Mouse (Mus musculus) embryonic fibroblast, embryonic 13.5 days (primary cell): ENCODE measurements around the gene Lpcat3. TPM values are rescaled to one million over a fixed set of nuclear protein-coding genes. Genes with fewer than 3 reads are reported as not detected.

ENCODE experiments used
- H3K27ac ChIP-seq: 2 replicates; pipeline ENCODE4 v1.5.1; 2012; ENCODE audit warnings: low read length, control low read depth, inconsistent platforms; ENCODE audit not compliant: insufficient read depth
- H3K4me1 ChIP-seq: 2 replicates; pipeline ENCODE4 v1.6.1; 2011; ENCODE audit warnings: low read length; ENCODE audit not compliant: control insufficient read depth, insufficient read depth
- H3K4me3 ChIP-seq: 2 replicates; pipeline ENCODE4 v1.5.1; 2011; ENCODE audit warnings: mild to moderate bottlenecking, control low read depth, low read length; ENCODE audit not compliant: insufficient read depth
- CTCF ChIP-seq: IDR thresholded peaks from 2 replicates; pipeline ENCODE4 v1.5.1; 2011; ENCODE audit warnings: mild to moderate bottlenecking, control low read depth, low read length, moderate library complexity, borderline replicate concordance; ENCODE audit not compliant: insufficient read depth
- POLR2A ChIP-seq: IDR thresholded peaks from 2 replicates; pipeline ENCODE4 v1.6.1; 2011; ENCODE audit warnings: low read depth, mild to moderate bottlenecking, control low read depth, low read length, moderate library complexity
- polyA plus RNA-seq: library from polyadenylated mRNA; stranded (reverse); fragments of >200 nt; gene quantifications from 2 replicates; pipeline ENCODE4 v1.2.4, GENCODE M21; 2011; ENCODE audit warnings: low read depth; ENCODE audit not compliant: missing spikeins, insufficient read length

Gene Lpcat3
- polyA plus RNA-seq, 1 experiment, result 51.4 TPM

DNA sequence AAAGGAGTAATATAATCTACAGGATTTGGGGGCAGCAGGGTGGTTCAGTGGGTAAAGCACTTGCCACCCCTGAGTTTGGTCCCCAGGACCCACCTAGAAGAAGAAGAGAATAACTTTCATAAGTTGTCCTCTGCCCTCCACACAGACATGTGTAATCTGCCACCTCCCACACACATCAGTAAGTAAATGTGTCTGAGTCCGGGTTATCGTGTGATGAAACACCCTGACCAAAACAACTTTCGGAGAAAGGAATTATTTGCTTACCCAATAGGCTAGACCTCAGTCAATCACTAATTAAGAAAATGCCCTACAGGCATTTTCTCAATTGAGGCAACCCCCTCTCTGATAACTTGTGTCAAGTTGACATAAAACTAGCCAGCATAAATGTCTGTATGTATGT is 27.7 kb downstream of the Lpcat3 start:
- Histone ChIP-seq H3K27ac (no peak overlapping the region), H3K4me3 (no peak overlapping the region), H3K4me1 (peaks cover 11% of the 10 kb centered on the region)
- TF ChIP-seq POLR2A (no peak), CTCF (no peak)

DNA sequence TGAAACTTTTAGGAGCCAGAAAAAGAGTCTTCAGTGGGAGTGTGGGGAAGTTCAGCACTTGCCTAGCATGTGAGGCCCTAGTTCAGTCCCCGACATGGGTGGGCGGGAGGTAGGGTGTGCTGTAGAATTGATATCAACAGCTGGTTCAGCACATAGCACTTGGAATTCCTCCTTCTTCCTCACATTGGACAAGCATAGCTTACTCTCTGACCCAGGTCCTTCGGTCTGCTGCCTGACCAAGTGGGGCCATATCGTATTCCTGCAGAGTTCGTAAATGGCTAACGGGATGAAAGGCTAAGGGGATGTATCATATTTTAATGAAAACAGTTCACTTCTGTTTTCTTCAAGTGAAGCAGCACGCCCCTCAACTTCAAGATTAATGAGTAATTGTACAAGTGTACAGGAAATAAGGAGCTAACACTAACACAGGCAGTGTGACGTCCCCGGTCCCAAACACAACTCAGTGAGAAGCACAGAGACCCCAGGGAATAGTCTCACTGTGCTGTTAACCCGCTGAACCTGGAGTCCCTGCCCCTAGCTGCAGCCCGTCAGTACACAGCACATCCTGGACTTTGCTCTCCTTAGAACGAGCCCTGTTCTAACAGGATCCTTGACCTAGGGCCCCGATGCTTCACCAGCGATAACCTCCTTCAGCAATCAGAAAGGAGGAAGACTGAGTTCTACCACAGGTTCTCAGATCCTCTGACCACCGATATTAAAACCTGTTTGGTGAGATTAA is 30.6 kb downstream of the Lpcat3 start:
- H3K4me3 ChIP-seq, result no peak overlapping the region
- H3K27ac ChIP-seq, result no peak overlapping the region
- H3K4me1 ChIP-seq, result peaks cover 10% of the 10 kb centered on the region
- no peak for TF ChIP-seq CTCF
- no peak for TF ChIP-seq POLR2A

DNA sequence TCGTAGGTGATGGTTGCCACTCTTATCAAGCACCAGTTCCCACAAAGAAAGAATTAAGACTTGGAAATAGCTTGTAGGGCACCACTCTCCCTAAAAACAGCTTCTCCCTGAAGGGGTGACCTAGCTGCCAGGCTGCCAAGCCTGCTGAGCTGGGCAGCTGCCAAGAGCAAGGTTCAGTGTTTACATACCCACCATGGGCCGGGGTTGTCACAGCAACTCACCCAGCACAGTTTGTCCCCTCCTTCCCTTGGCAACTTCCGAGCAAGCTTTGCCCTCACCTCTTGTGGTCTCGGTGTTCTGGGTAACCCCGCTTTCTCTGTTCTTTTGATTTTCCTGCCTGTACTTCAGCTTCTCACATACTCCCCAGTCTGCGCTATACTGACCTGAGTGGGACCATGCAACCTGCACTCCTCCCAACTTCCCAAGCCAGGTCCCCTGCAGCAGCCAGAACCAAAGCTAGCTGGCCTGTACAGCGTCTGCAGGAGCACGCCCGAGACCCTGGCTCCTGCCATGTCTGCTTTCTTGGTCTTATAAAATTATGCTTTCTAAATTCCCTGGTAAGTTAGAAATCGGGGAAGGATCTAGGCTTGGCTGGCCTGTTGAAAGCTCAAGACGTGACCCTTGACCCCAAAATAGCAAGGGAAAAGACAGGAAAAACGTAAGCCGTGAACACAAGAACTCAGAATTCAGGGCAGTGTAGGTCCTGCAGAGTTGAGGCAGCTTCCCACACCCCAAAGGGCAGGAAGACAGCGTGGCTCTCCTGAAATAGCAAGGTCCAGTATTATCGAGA is 31.5 kb downstream of the Lpcat3 start:
- TF ChIP-seq POLR2A (no peak), CTCF (no peak)
- 0 out of 2 replicates have a peak, but pooled peaks cover 2% of the 10 kb centered on the region for H3K4me1 ChIP-seq
- H3K27ac ChIP-seq, result no peak overlapping the region
- no peak overlapping the region for H3K4me3 ChIP-seq

DNA sequence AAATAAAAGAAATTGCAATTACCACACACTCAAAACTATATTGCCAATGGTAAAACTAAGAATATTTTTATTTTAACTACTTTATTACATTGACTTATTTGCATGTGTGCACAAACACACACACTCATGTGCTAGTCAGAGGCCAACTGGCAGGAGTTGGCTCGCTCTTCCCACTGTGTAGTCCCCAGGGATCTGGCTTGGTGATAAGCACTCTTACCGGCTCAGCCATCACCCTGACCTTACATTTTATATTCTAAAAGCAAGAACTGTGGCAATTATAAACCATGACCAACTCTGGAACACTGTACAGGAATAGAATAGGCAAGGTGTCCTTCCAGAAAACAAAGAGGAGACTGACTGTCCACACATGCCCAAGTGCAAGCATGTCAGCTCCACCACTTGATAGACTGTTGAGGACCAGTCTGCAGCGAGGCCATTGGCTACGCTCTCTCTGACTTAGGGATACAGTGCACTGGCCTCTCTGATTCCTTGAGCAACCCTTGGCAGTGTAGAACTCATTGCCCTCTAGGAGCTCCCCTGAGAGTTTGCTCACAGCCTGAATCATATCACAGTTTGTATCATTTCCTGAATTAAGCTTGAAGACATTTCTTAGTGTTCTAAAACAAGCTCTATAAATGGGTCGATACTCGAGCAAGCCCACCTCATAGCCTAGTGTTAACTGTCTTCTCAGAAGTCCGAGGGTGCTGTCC is 33.8 kb downstream of the Lpcat3 start:
- Histone ChIP-seq H3K4me1 (0 out of 2 replicates have a peak, but pooled peaks cover 2% of the 10 kb centered on the region), H3K4me3 (no peak overlapping the region), H3K27ac (peak overlapping the region; percentile 8; the same call in 1 of the 2 replicates)
- TF ChIP-seq POLR2A (no peak), CTCF (no peak)

DNA sequence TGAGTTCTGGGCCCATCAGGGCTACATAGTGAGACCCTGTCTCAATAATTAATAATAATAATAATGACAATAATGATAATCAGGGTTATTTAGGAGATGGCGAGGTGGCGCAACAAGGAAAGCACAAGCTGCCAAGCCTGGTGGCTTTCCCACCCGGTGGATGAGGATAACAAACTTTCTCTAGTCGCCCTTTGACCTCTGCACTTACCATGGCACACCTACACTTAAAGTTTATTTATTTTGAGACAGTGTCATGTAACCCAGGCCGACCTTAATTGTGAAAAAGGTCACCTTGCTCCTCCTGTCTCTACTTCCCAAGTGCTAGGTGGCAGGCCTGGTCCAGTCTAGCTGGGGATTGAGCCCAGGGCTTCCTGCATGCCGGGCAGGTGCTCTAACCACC is 35.9 kb downstream of the Lpcat3 start:
- TF ChIP-seq CTCF (no peak), POLR2A (no peak)
- Histone ChIP-seq H3K4me3 (no peak overlapping the region), H3K27ac (no peak overlapping the region), H3K4me1 (0 out of 2 replicates have a peak, but pooled peaks cover 2% of the 10 kb centered on the region)

DNA sequence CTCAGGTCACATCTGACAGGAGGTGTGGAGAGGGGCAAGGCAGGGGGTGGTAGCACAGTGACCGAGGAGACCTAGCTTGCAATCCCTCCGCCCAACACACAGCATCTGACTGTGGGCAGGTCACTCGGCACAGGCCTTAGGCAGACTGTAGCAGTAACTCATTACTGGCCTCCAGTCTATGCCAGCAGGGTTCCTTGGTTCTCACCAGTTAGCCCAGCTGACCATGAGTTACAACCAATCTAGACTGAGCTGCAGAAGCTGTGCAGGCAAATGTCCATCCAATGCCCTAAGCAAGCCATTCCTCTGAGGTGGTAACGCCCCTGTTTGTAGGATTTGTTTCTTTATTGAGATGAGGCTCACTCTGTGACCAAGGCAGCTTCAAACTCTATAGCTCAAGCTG is 36.5 kb downstream of the Lpcat3 start:
- no peak for TF ChIP-seq CTCF
- TF ChIP-seq POLR2A, result no peak
- H3K4me3 ChIP-seq, result no peak overlapping the region
- H3K27ac ChIP-seq, result no peak overlapping the region; the same call in 1 of the 2 replicates
- H3K4me1 ChIP-seq, result 0 out of 2 replicates have a peak, but pooled peaks cover 2% of the 10 kb centered on the region

DNA sequence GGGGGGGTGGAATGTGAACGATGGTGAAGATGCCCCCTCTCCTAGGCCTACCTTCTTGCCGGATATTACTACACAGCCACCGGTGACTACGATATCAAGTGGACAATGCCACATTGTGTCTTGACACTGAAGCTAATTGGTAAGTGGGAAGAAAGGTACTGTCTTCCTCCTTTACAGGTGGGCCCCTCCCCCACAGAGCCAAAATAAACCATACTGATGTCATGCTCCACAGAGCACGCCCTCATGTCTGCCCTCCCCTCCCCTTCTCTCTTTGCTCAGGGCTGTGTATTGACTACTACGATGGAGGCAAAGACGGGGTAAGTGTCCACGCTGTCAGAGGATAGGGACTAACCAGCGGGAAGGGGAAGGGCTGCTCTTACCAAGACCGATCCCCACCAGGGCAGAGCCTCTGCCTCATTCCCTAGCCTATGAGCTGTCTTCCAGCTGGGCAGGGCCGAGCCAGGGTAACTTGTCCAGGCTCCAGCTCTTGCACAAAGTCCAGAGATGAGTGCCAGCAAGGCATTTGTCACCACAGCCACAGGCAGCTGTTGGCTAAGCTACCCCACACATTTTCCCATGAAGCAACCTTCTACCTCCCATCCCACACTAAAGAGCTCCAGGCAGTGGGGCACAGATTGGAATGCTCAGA is 37.3 kb downstream of the Lpcat3 start:
- TF ChIP-seq POLR2A, result no peak
- TF ChIP-seq CTCF, result no peak

DNA sequence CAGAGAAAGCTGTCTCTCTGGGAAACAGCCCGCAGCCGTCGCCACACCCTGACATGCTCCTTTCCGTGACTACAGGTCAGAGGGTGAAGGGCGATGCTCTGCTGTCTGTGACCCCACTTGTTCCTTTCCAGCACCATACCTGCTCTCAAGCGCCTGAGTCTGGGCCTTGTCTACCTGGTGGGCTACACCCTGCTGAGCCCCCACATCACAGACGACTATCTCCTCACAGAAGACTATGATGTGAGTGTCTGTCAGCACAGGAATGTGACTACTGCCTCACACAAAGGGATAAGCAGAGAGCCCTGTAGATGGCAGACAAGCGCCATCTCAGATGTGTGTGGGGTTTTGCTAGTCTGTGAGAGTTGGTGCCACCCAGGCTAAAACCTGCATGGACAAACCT is 38.5 kb downstream of the Lpcat3 start:
- TF ChIP-seq CTCF, result no peak
- TF ChIP-seq POLR2A, result no peak
- peaks cover 7% of the 10 kb centered on the region; the same call in 1 of the 2 replicates for H3K4me1 ChIP-seq

More for the DNA sequence above, 37.3 kb downstream of the Lpcat3 start:
- Histone ChIP-seq H3K27ac (peak overlapping the region; percentile 29), H3K4me1 (0 out of 2 replicates have a peak, but pooled peaks cover 2% of the 10 kb centered on the region), H3K4me3 (no peak overlapping the region)

More for the DNA sequence above, 38.5 kb downstream of the Lpcat3 start:
- Histone ChIP-seq H3K27ac (no peak overlapping the region), H3K4me3 (no peak overlapping the region)
